ENCODE assay signal across 28 mouse cellular contexts in the genomic region with DNA sequence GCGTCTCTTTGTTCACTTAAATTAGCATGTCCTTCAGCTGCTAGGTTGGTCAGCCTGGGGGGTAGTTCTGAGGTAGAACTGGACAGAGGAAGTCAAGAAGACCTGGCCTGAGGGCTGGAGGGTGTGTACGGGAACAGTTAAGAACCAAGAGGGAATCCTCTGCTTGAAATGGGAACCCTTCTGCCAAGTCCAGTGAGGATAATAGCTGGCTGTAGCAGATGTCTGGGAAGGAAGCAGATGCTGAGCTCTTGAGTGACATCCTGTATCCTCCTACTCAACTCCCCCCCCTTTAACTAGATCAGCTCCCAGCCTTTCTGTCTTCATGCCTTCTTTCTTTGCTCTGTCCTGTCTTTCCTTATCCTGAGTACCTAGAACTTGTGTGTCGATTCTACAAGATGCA. TPM values are rescaled to one million over a fixed set of nuclear protein-coding genes. Genes with fewer than 3 reads are reported as not detected.
DNase-seq lines count a peak whose midpoint lies in the region; ATAC-seq lines count a peak whose summit lies in the region.
"Had no signal": no experiment of that assay in that cellular context is flagged by ENCODE, and none has a peak within 500 bp of the region (broad histone marks: within the 10 kb centered on the region; RNA-seq: fewer than 3 reads in every experiment).

No protein-coding gene starts in this region.

- no peaks in the 10 kb centered on the region for H3K4me1 ChIP-seq in hindbrain, embryonic 12.5 days
- no peaks in the 10 kb centered on the region for H3K4me1 ChIP-seq in hindbrain, embryonic 11.5 days (replicated peaks; ENCODE audit: control insufficient read depth, insufficient read depth, low read length)
- H3K4me1 ChIP-seq: forebrain, embryonic 13.5 days; liver, embryonic 12.5 days; megakaryocyte, embryonic 14.5 days; neural tube, embryonic 13.5 days had no signal

- peak; percentile 2; the same call in 1 of the 2 replicates for ATAC-seq in hindbrain, embryonic 12.5 days (ENCODE audit: low FRiP score)
- no peak for ATAC-seq in hindbrain, embryonic 11.5 days (ENCODE audit: low FRiP score)
- ATAC-seq: forebrain, embryonic 13.5 days; hindbrain, postnatal 0 days; intestine, postnatal 0 days; liver, embryonic 12.5 days had no signal

- H3K4me2 ChIP-seq in hindbrain, embryonic 12.5 days (replicated peaks) = no peak overlapping the region
- no peak overlapping the region for H3K4me2 ChIP-seq in hindbrain, embryonic 11.5 days (replicated peaks; ENCODE audit: low read depth, low read length)
- H3K4me2 ChIP-seq: forebrain, embryonic 13.5 days; heart, embryonic 15.5 days; kidney, embryonic 15.5 days; limb, embryonic 12.5 days; liver, embryonic 12.5 days; neural tube, embryonic 13.5 days had no signal

- no peaks in the 10 kb centered on the region for H3K9me3 ChIP-seq in hindbrain, embryonic 12.5 days (replicated peaks)
- H3K9me3 ChIP-seq in hindbrain, embryonic 11.5 days (ENCODE audit: control insufficient read depth, low read length) = no peaks in the 10 kb centered on the region
- H3K9me3 ChIP-seq: forebrain, embryonic 13.5 days; heart, embryonic 15.5 days; kidney, embryonic 15.5 days; limb, embryonic 12.5 days; liver, embryonic 12.5 days; neural tube, embryonic 13.5 days had no signal

- H3K27me3 ChIP-seq in hindbrain, embryonic 12.5 days = no peaks in the 10 kb centered on the region
- no peaks in the 10 kb centered on the region for H3K27me3 ChIP-seq in hindbrain, embryonic 11.5 days (ENCODE audit: control insufficient read depth, insufficient read depth, low read length)
- H3K27me3 ChIP-seq: forebrain, embryonic 13.5 days; heart, embryonic 15.5 days; kidney, embryonic 15.5 days; limb, embryonic 12.5 days; liver, embryonic 12.5 days; neural tube, embryonic 13.5 days had no signal

- no peak overlapping the region for H3K27ac ChIP-seq in hindbrain, embryonic 12.5 days
- no peak overlapping the region for H3K27ac ChIP-seq in hindbrain, embryonic 11.5 days (ENCODE audit: low read depth, low read length)
- H3K27ac ChIP-seq: forebrain, embryonic 13.5 days; heart, embryonic 15.5 days; hindbrain, postnatal 0 days; kidney, embryonic 15.5 days; limb, embryonic 12.5 days; liver, embryonic 12.5 days; neural tube, embryonic 13.5 days had no signal

- H3K4me3 ChIP-seq in hindbrain, embryonic 12.5 days = no peak overlapping the region
- H3K4me3 ChIP-seq in hindbrain, embryonic 11.5 days (ENCODE audit: low read depth, low read length) = no peak overlapping the region
- H3K4me3 ChIP-seq: forebrain, embryonic 13.5 days; heart, embryonic 15.5 days; kidney, embryonic 15.5 days; limb, embryonic 12.5 days; liver, embryonic 12.5 days; megakaryocyte, embryonic 14.5 days; neural tube, embryonic 13.5 days had no signal

- 61% methylated on average over 3 of the region's 3 CpGs for WGBS in hindbrain, embryonic 12.5 days
- 75% methylated on average over 3 of the region's 3 CpGs for WGBS in hindbrain, embryonic 11.5 days

- H3K36me3 ChIP-seq in hindbrain, embryonic 12.5 days = no peaks in the 10 kb centered on the region
- H3K36me3 ChIP-seq in hindbrain, embryonic 11.5 days (ENCODE audit: control insufficient read depth, insufficient read depth, low read length) = no peaks in the 10 kb centered on the region
- H3K36me3 ChIP-seq: heart, embryonic 15.5 days; kidney, embryonic 15.5 days; limb, embryonic 12.5 days; liver, embryonic 12.5 days; neural tube, embryonic 13.5 days had no signal

- no peak overlapping the region for H3K9ac ChIP-seq in hindbrain, embryonic 12.5 days
- no peak overlapping the region for H3K9ac ChIP-seq in hindbrain, embryonic 11.5 days (ENCODE audit: low read depth, low read length)
- H3K9ac ChIP-seq: forebrain, embryonic 13.5 days; heart, embryonic 15.5 days; kidney, embryonic 15.5 days; limb, embryonic 12.5 days; liver, embryonic 12.5 days; neural tube, embryonic 13.5 days had no signal

- no peak for DNase-seq in hindbrain, embryonic 11.5 days (ENCODE audit: low spot score)
- peak; percentile 42 to 76 for DNase-seq in layer of hippocampus, adult 18-20 months (ENCODE audit: low spot score in 2 of 2)
- peak; percentile 46 for DNase-seq in layer of hippocampus, adult 9-10 months (ENCODE audit: low spot score)
- DNase-seq in right cerebral cortex, postnatal 25 days = peak; percentile 45
- DNase-seq in retina, embryonic 14.5 days (ENCODE audit: low spot score) = no peak
- no peak for DNase-seq in adrenal gland, adult (ENCODE audit: inconsistent age in 2 of 2, low spot score in 1 of 2)
- DNase-seq: cerebellum, adult 8-10 months; heart, adult 18-20 months; heart, postnatal 4 days; lung, adult 2 months; midbrain, embryonic 14.5 days; thymus, postnatal 25 days had no signal

RNA-seq across cellular contexts. Expression of gene Pcare, which starts 37.7 kb away (rescaled TPM):
- polyA plus RNA-seq in hindbrain, embryonic 12.5 days (2016; fragmentation: Nextera tagmentation; extraction: Ambion mirVana) = not detected in 2 replicates
- polyA plus RNA-seq in hindbrain, embryonic 11.5 days (2014; fragmentation: Nextera tagmentation; extraction: Ambion mirVana) = not detected in 2 replicates
- under 1 TPM in 1 of 2 experiments, not detected in 1; 0.08 TPM for total RNA-seq in layer of hippocampus, adult 18-20 months (2021)
- total RNA-seq: adrenal gland, adult 18-20 months; common myeloid progenitor, adult 5-6 weeks; gastrocnemius, adult 8-10 months; hindbrain, postnatal 0 days had no signal
- polyA plus RNA-seq: C2C12; embryonic facial prominence, embryonic 11.5 days; forebrain, embryonic 13.5 days; hindbrain, postnatal 0 days; intestine, postnatal 0 days; kidney, embryonic 15.5 days; large intestine, adult 2 months; limb, embryonic 12.5 days; midbrain, embryonic 14.5 days; neural tube, embryonic 13.5 days had no signal

RNA-seq across cellular contexts. Expression of gene Togaram2, which starts 42.0 kb away (rescaled TPM):
- polyA plus RNA-seq in hindbrain, embryonic 12.5 days (2016; fragmentation: Nextera tagmentation; extraction: Ambion mirVana) = 0.07 and 0.19 TPM in 2 replicates
- polyA plus RNA-seq in hindbrain, embryonic 11.5 days (2014; fragmentation: Nextera tagmentation; extraction: Ambion mirVana) = not detected in 2 replicates
- total RNA-seq in layer of hippocampus, adult 18-20 months (2021) = 1 to 10 TPM; 1.1 to 2.2 TPM
- total RNA-seq: common myeloid progenitor, adult 5-6 weeks had no signal
- polyA plus RNA-seq: C2C12; embryonic facial prominence, embryonic 11.5 days; limb, embryonic 12.5 days had no signal

RNA-seq across cellular contexts. Expression of gene Clip4, which starts 53.2 kb away (rescaled TPM):
- polyA plus RNA-seq in hindbrain, embryonic 12.5 days (2016; fragmentation: Nextera tagmentation; extraction: Ambion mirVana) = 7.5 and 9.2 TPM in 2 replicates
- 5.6 and 6.3 TPM in 2 replicates for polyA plus RNA-seq in hindbrain, embryonic 11.5 days (2014; fragmentation: Nextera tagmentation; extraction: Ambion mirVana)
- total RNA-seq in layer of hippocampus, adult 18-20 months (2021) = 10 to 100 TPM; 78.4 to 89.6 TPM
- total RNA-seq: common myeloid progenitor, adult 5-6 weeks had no signal

Comparison
In these comparisons a context has a peak if more than half of its experiments do, and no peak if none do; other contexts are left out.
1. DNase-seq: peak in layer of hippocampus, adult 18-20 months (2 of 2), layer of hippocampus, adult 9-10 months (single experiment) and right cerebral cortex, postnatal 25 days (single experiment); none in hindbrain, embryonic 11.5 days (single experiment), retina, embryonic 14.5 days (single experiment) and adrenal gland, adult (0 of 2).